Mouse (Mus musculus): Measurements from ENCODE around the gene Exo5.

DNA sequence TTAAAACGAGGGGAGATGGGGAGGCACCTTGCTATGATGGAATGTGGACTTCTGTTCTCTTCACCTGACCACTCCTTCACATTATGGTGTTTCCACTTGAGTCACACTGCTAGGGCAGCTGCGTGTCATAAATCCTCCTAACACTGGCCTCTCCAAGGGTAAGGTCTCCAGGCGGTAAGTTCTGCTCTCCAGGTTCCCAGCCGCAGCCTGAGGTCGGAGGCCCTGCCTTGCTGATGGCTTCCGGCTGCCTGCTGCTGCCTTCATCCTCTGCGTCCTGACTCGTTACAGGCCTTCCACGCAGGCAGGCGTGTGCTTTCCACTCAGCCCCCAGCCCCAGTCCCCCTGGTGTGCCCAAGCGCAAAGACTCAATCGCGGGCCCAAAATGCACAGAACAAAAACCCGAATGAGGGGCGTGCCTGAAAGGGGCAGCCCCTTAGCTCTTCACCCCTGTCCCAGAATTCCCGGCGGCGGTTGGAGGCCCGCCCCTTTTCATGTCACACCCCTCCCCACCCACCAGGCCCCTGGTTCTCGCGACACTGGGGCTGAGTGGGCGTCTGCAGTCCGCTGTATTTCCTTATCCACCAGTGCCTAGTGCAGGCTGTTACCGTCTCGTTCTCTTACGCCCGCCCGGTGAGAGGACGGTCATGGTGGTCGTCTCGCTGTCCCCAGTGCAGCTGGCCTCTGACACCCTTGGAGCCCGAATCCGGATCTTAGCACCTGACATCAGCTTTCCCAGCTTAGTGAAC lies at the start of gene Exo5:
- TF ChIP-seq POLR2A (IDR thresholded peaks at IDR 0.05; ENCODE audit: low read depth, low read length): peak; percentile 99
- no peak for TF ChIP-seq CTCF (IDR thresholded peaks at IDR 0.05; ENCODE audit: borderline replicate concordance, insufficient read depth, low read length)
